Mouse (Mus musculus): ENCODE measurements at regions not wholly inside any gene's neighbourhood (a gene's known extent, or its start where the extent isn't known, plus 50 kb on each side); places are given as distances from the start of the nearest gene placed in this dataset.

DNA sequence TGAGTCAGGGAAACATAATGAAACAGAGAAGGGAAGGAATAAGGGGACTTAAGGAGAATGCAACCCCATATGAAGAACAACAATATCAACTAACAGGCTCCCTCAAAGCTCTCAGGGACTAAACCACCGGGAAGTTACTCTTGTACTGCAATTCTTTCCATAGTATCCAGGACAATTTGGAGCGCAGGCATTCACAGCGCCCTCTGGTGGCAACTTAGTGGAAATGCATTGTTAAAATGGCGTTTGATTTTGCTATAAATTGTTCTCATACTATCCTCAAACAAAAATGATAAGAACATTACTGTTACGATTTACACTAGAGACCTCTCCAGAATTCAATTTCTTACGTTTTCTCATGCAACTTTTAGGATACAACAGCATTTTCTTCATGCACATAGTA lies 1126.1 kb downstream of the Pcdh9 start:
- no peaks in the 10 kb centered on the region for H3K27me3 ChIP-seq (ENCODE audit: insufficient read depth, low read length)
- H3K9me3 ChIP-seq (replicated peaks): 0 out of 2 replicates have a peak, but pooled peaks cover 2% of the 10 kb centered on the region
- H3K4me1 ChIP-seq (ENCODE audit: insufficient read depth, low read depth, low read length): no peaks in the 10 kb centered on the region
- DNase-seq (ENCODE audit: low spot score) (no peak), ATAC-seq (ENCODE audit: extremely low read depth, insufficient number of reproducible peaks, low FRiP score, poor library complexity, severe bottlenecking) (no peak)
- TF ChIP-seq CTCF (IDR thresholded peaks at IDR 0.05; ENCODE audit: low read depth, low read length): peak; percentile 36
- TF ChIP-seq GATA1 (IDR thresholded peaks at IDR 0.05; ENCODE audit: borderline replicate concordance, low read length): no peak
- no peaks in the 10 kb centered on the region for H3K36me3 ChIP-seq (replicated peaks)
- no peak overlapping the region for H3K4me3 ChIP-seq (ENCODE audit: low read depth, low read length)

DNA sequence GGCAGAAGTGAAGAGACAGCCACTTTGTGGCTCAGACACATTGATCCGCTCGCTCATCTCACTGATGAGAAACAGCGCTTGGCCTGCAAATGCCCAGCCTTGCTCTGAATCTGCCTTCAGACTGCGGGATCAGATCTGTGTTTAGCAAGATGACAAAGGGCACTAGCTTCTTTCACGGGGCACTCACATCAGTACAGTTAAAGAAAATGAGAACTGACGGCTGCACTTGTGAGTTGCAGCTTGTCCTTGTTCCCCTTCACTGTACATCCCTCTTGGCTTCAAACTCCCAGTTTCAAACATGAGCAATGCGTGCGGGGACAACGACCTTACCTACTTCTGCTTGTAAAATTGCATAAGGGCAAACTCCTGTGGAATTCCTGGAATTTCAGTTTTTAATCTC lies 1135.8 kb downstream of the Pcdh9 start:
- Histone ChIP-seq H3K36me3 (replicated peaks) (no peaks in the 10 kb centered on the region), H3K9me3 (replicated peaks) (peaks cover 1% of the 10 kb centered on the region; the same call in 1 of the 2 replicates), H3K4me1 (ENCODE audit: insufficient read depth, low read depth, low read length) (no peaks in the 10 kb centered on the region), H3K27me3 (ENCODE audit: insufficient read depth, low read length) (no peaks in the 10 kb centered on the region), H3K4me3 (ENCODE audit: low read depth, low read length) (no peak overlapping the region)
- TF ChIP-seq POLR2AphosphoS5 (IDR thresholded peaks at IDR 0.05; ENCODE audit: insufficient replicate concordance, low read depth, low read length) (no peak), TAL1 (conservative IDR thresholded peaks at IDR 0.05; ENCODE audit: low read depth, low read length) (no peak), CTCF (IDR thresholded peaks at IDR 0.05; ENCODE audit: low read depth, low read length) (no peak), GATA1 (IDR thresholded peaks at IDR 0.05; ENCODE audit: borderline replicate concordance, low read length) (no peak), GATA2 (IDR thresholded peaks at IDR 0.05; ENCODE audit: borderline replicate concordance, low read depth, low read length) (no peak)
- no peak for ATAC-seq (ENCODE audit: extremely low read depth, insufficient number of reproducible peaks, low FRiP score, poor library complexity, severe bottlenecking)
- no peak for DNase-seq (ENCODE audit: low spot score)

DNA sequence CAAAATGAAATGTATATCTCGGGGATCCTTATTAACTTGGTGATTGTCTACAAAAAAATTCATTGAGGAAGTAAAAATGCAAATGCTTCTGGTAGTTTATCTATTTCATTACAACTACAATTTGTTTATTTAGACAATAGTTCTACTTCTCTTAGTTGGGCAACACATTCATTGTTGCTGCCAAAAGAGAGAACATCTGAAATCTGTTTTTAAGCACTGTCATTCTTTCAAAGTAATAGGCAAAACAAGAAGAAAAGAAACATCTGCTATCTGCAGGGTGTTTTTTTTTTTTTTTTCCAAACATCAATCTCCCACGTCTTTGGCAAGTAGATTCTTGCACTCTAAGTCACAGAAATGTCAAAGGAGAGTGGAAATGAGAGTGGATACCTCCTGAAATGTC lies 1172.8 kb downstream of the Pcdh9 start:
- H3K9me3 ChIP-seq (replicated peaks): peaks cover 11% of the 10 kb centered on the region
- no peak for DNase-seq (ENCODE audit: low spot score)
- no peak for TF ChIP-seq GATA2 (IDR thresholded peaks at IDR 0.05; ENCODE audit: borderline replicate concordance, low read depth, low read length)
- no peak for TF ChIP-seq CTCF (IDR thresholded peaks at IDR 0.05; ENCODE audit: low read depth, low read length)
- no peak for TF ChIP-seq GATA1 (IDR thresholded peaks at IDR 0.05; ENCODE audit: borderline replicate concordance, low read length)
- no peak for TF ChIP-seq POLR2AphosphoS5 (IDR thresholded peaks at IDR 0.05; ENCODE audit: insufficient replicate concordance, low read depth, low read length)
- TF ChIP-seq TAL1 (conservative IDR thresholded peaks at IDR 0.05; ENCODE audit: low read depth, low read length): no peak
- H3K4me1 ChIP-seq (ENCODE audit: insufficient read depth, low read depth, low read length): no peaks in the 10 kb centered on the region
- ATAC-seq (ENCODE audit: extremely low read depth, insufficient number of reproducible peaks, low FRiP score, poor library complexity, severe bottlenecking): no peak
- H3K4me3 ChIP-seq (ENCODE audit: low read depth, low read length): no peak overlapping the region
- no peaks in the 10 kb centered on the region for H3K36me3 ChIP-seq (replicated peaks)
- H3K27me3 ChIP-seq (ENCODE audit: insufficient read depth, low read length): no peaks in the 10 kb centered on the region

DNA sequence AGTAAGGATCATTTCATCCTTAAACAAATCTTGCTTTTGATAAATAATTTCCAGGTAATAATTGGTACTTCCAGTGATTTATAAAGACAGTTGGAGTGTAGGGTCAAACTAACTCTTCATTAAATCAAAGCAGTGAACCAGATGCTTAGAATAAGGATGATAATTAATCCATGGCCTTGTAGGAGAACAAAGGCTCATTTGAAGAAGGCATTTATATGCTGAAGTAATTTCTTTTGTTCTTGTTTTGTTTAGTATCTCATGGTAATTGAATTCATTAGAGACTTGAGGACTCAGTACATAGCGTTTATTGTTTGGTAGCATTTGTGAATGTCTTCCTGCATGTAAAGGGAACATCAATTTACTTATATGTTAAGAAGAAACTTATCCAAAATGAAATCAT lies 1202.3 kb downstream of the Pcdh9 start:
- no peak for TF ChIP-seq GATA1 (IDR thresholded peaks at IDR 0.05; ENCODE audit: borderline replicate concordance, low read length)
- TF ChIP-seq GATA2 (IDR thresholded peaks at IDR 0.05; ENCODE audit: borderline replicate concordance, low read depth, low read length): no peak
- no peak for TF ChIP-seq CTCF (IDR thresholded peaks at IDR 0.05; ENCODE audit: low read depth, low read length)
- TF ChIP-seq TAL1 (conservative IDR thresholded peaks at IDR 0.05; ENCODE audit: low read depth, low read length): no peak
- H3K36me3 ChIP-seq (replicated peaks): no peaks in the 10 kb centered on the region
- H3K9me3 ChIP-seq (replicated peaks): peaks cover under 1% of the 10 kb centered on the region
- no peak overlapping the region for H3K4me3 ChIP-seq (ENCODE audit: low read depth, low read length)
- no peaks in the 10 kb centered on the region for H3K27me3 ChIP-seq (ENCODE audit: insufficient read depth, low read length)
- ATAC-seq (ENCODE audit: extremely low read depth, insufficient number of reproducible peaks, low FRiP score, poor library complexity, severe bottlenecking) (no peak), DNase-seq (ENCODE audit: low spot score) (no peak)
- H3K4me1 ChIP-seq (ENCODE audit: insufficient read depth, low read depth, low read length): no peaks in the 10 kb centered on the region

DNA sequence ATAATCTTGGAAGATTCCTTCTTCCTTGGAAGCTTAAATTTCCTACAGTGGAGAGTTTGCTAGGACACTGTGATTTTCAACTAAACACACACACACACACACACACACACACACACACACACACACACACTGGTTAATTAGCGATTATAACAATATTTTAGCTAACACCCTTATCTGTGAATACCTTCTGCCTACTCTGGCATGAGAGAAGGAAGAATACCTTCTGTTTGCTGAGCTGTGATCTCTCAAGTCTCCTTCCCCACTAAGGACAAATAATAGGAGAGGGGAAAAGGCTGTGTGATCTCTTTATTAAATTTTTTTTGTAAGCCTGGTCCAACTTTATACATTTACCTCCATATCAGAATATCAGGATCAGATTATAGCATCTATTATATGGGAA lies 1203.4 kb downstream of the Pcdh9 start:
- no peaks in the 10 kb centered on the region for H3K4me1 ChIP-seq (ENCODE audit: insufficient read depth, low read depth, low read length)
- TF ChIP-seq POLR2AphosphoS5 (IDR thresholded peaks at IDR 0.05; ENCODE audit: insufficient replicate concordance, low read depth, low read length) (no peak), GATA1 (IDR thresholded peaks at IDR 0.05; ENCODE audit: borderline replicate concordance, low read length) (no peak), TAL1 (conservative IDR thresholded peaks at IDR 0.05; ENCODE audit: low read depth, low read length) (no peak), CTCF (IDR thresholded peaks at IDR 0.05; ENCODE audit: low read depth, low read length) (no peak), GATA2 (IDR thresholded peaks at IDR 0.05; ENCODE audit: borderline replicate concordance, low read depth, low read length) (no peak)
- peaks cover 6% of the 10 kb centered on the region; the same call in 1 of the 2 replicates for H3K9me3 ChIP-seq (replicated peaks)
- H3K27me3 ChIP-seq (ENCODE audit: insufficient read depth, low read length): no peaks in the 10 kb centered on the region
- no peak overlapping the region for H3K4me3 ChIP-seq (ENCODE audit: low read depth, low read length)
- ATAC-seq (ENCODE audit: extremely low read depth, insufficient number of reproducible peaks, low FRiP score, poor library complexity, severe bottlenecking) (no peak), DNase-seq (ENCODE audit: low spot score) (no peak)
- H3K36me3 ChIP-seq (replicated peaks): no peaks in the 10 kb centered on the region

DNA sequence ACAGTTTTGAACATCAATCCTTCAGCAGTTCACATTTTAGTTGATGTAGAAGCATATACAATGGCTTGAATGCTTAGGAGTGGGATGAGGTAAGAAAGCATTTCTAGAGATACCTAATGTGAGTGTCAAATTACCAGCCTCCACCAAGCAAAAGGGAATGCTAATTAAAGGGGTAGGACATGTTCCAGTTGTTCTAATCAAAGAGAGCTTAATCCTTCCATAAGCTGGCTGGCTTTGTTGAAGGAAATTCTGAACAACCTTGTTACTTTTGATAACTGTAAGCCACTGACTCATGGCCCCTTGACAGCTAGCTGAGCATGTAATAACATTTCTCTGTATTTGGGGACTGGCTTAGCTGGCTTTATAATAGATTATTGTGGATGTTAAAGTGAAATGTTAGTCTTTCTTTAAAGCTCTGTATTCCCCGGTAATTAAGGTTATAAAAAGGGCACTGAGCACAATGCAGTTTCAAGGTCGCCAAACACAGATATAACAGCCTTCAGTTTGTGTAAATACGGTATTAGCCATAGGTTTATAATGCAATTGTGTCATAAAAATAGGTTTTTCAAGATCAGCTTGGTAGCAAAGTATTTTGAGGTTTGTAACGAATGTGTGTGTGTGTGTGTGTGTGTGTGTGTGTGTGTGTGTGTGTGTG lies 1211.5 kb downstream of the Pcdh9 start:
- DNase-seq (ENCODE audit: low spot score) (no peak), ATAC-seq (ENCODE audit: extremely low read depth, insufficient number of reproducible peaks, low FRiP score, poor library complexity, severe bottlenecking) (no peak)
- peaks cover 12% of the 10 kb centered on the region for H3K9me3 ChIP-seq (replicated peaks)
- TF ChIP-seq TAL1 (conservative IDR thresholded peaks at IDR 0.05; ENCODE audit: low read depth, low read length): no peak
- TF ChIP-seq GATA1 (IDR thresholded peaks at IDR 0.05; ENCODE audit: borderline replicate concordance, low read length): no peak
- TF ChIP-seq CTCF (IDR thresholded peaks at IDR 0.05; ENCODE audit: low read depth, low read length): no peak
- no peak for TF ChIP-seq GATA2 (IDR thresholded peaks at IDR 0.05; ENCODE audit: borderline replicate concordance, low read depth, low read length)
- TF ChIP-seq POLR2AphosphoS5 (IDR thresholded peaks at IDR 0.05; ENCODE audit: insufficient replicate concordance, low read depth, low read length): no peak
- H3K4me3 ChIP-seq (ENCODE audit: low read depth, low read length): no peak overlapping the region
- no peaks in the 10 kb centered on the region for H3K4me1 ChIP-seq (ENCODE audit: insufficient read depth, low read depth, low read length)
- no peaks in the 10 kb centered on the region for H3K36me3 ChIP-seq (replicated peaks)
- H3K27me3 ChIP-seq (ENCODE audit: insufficient read depth, low read length): no peaks in the 10 kb centered on the region
